Mouse (Mus musculus) spleen, adult 2 months (tissue): Measurements from ENCODE around the gene Ss18l2.

ENCODE experiments used
- CTCF ChIP-seq: fragments of 200-500 bp; IDR thresholded peaks from 2 replicates; pipeline ENCODE4 v1.5.1; 2011; ENCODE audit warnings: mild to moderate bottlenecking, inconsistent platforms; ENCODE audit not compliant: insufficient read depth, insufficient read length, insufficient replicate concordance; ENCODE audit errors: extremely low read depth
- POLR2A ChIP-seq: fragments of 200-500 bp; IDR thresholded peaks from 2 replicates; pipeline ENCODE4 v1.6.1; 2011; ENCODE audit warnings: low read depth, low read length, inconsistent platforms

DNA sequence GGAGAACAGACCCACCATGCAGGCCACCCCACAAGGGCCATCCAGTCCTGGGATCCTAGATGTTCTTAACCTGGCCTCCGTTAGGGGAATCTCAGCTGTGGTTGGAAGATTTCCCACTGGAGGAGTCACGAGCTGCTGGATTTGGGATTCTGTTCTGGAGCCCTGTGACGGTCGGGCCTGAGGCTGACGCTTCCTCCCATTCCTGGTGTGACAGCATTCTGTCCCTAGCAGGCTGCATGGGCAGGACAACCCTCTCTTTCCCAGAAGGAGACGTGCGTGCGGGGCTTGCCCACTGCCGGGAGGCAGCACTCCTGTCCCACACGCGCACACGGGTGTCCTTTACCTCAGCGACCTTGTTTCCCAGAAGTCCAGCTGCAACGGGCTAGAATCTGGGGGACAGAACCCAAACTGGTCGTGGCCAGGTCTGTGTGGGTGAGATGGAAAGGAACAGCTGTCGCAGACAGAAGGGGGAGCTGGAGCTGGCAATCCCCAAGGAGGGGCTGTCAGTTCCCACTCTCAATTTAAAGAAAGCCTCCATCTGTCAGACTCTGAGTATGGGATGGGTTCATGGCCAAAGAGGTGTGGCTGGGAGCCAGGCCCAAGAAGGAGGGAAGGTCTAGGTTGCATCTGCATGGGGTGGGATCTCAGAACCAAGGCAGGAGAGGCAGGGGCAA, 43.0 kb upstream of the Ss18l2 start:
- no peak for TF ChIP-seq CTCF
- TF ChIP-seq POLR2A, result no peak
